Mouse (Mus musculus) frontal cortex, postnatal 25 days (tissue): ENCODE measurements at regions not wholly inside any gene's neighbourhood (a gene's known extent, or its start where the extent isn't known, plus 50 kb on each side); places are given as distances from the start of the nearest gene placed in this dataset.
A peak's percentile ranks its signal among the peaks of the same experiment; 100 is the strongest.

Source experiments
- DNase-seq, 2 experiments: peaks; one replicate each; pipeline ENCODE4 v3.0.0; 2022; ENCODE audit warnings: low spot score in 2 of 2

DNA sequence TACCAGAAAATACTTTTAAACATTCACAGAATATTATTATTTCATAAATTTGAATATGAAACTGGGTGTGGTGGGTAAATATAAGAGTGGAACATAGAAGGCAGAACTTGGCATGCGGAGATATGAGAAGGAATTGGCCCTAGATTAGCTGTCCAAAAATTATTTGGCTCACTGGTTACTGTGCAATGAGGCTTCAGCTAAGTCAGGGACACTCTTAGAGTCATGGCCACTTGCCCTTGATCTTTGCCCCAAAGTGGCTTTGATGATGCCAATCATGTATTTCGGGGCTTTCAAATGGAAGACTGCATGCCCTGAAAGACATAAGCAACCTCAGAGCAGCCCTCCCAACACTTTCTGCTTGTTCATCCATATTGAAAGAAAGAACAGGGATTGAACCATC is 76.9 kb downstream of the Pxdc1 start:
- no peak for DNase-seq

DNA sequence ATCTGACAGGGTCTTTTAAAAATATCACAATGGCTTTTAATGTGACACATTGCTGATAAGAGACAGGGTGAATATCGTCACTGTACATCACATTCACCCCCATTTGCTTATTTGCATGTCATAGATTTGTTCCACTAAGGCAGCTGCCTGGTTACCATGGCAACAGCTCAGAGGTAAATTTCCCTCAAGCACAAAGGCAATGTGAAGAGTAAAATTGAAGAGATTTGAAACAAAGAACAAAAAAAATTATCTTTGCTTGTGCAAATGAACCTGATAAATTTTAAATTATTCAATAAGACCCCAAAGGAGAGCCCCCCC is 77.3 kb downstream of the Pxdc1 start:
- peak in 1 of 2 experiments; percentile 12 for DNase-seq

DNA sequence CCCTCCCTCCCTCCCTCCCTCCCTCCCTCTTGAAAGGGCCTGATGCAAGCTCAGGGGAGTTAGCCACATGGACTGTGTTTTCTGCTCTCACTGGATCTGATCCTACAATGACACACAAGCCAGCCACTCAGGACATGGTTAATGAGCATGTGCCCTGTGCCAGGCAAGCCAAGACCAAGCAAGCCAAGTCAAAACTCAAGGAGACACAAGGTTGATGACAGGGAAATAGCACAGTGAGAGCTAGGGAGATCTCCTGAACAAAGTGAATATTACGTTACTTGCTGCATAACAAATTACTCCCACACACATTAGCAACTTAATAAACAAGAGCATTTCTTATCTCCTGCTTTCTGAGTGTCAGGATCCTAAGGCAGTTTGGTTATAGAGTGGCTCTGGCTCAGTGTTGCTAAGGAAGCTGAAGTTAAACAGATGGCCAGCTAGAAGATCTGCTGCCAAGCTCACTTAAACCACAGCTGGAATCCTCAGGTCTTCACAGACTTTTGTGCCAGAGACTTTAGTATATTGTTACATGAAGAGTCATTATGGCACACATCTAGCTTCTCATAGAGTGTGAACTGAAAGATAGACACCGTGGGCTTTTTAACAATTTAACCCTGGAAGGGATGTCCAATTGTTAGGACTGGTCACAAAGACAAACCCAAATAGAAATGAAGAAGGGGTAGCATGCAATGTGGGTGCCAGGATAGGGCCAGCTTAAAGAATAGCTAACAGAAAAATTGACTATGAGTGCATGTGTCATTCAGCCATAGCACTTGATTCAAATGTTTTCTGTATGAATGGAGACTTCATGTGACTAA is 77.9 kb downstream of the Pxdc1 start:
- DNase-seq, result no peak

DNA sequence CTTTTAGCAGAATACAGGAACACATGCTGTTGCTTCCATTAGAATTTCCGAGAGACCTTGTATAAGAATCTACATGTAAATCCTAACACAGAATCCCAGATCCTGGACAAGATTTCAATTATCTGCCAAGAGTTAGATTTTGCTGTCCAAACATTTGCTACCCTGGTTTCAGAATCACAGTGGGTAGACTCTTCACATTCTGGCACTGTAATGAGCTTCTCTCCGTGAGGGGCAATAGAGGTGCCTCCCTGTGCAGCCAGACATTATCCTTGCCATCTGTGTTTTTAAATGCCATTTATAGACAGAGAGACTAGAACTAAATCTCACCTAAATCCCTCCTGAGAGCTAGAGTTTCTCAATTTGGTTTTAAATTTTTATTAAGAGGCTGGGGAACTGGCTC is 84.0 kb downstream of the Pxdc1 start:
- DNase-seq, result no peak

DNA sequence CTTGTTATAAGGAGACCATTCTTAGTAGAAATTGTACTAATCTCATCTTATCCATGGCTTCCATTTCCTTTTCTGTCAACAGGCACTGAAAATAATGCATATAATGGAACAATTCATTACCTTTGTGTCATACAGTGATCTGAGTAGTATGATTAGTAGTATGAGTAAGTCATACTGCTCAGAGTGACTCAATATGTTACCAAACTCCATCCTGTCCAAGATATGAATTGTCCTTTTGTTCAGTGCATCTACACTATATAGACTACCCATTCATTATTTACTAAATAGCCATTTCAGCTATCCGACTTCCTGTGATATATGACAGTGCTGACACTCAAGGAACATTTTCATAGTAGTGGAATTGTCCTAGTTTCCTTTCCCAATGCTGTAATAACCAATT is 86.6 kb downstream of the Pxdc1 start:
- no peak for DNase-seq

DNA sequence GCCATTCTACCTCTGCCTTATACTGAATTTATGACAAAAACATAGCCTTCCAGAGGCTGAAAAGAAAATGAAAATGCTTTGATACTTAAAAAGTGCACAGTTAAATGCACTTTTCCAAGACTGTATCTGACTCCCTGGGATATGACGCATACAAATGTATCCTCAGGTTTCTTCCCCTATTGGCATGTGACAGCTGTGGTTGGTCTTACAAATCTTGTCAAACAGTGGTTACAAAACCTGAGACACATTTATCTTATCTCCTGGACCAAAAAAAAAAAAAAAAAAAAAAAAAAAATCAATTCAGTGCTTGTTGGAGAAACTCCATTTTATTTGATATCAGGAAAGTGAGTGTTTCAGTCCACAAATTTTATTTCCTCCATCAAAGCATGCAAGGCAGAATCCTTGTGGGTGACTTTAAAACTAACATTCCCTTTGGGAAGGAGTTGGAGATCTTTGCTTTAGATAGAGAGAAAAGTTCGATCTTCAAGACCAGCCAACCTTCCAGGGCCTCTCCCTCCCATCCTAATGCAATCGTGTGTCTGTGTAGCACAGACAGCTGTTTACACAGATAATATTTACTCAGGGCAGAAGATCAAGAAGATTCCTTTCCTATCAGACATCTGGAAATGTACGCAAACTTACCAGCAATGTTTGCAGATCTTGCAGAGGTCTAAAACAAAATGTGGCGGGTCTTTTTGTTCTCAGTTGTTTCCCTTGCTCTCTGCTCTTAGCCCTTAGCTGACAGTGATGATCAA is 103.0 kb downstream of the Pxdc1 start:
- DNase-seq, result no peak

DNA sequence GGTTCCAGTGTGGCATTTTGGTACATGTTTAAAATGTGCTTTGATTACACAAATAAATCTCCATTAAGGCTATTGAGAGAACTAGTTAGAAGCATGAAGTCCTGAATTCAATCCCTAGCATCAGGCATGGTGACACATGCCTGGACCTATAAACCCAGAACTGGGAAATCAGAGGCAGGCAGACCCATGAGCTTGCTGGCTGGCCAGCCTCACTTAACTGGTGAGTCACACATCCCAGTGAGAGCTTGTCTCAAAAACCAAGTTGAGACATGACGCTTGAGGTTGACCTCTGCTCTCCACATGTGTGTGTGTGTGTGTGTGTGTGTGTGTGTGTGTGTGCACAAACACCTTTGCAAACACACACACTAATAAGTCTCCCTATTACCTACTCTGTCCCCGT is 112.6 kb downstream of the Pxdc1 start:
- no peak for DNase-seq

DNA sequence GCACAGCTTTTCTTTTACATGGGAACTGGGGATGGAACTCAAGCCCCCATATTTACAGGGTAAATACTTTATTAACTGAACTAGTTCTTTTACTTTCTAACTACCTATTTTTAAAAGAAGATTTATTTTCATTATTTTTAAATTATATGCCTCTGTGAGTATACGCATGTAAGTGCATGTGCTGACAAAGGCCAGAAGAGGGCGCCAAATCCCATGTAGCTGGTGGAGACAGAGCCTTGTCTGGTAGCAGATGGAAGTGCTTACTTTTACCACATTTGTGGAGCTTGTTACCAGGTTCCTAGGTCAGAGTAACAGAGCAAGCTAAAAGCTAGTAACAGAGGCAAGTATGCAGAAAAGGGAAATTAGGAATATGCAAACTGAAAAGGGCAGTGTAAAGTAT is 119.4 kb downstream of the Pxdc1 start:
- no peak for DNase-seq

DNA sequence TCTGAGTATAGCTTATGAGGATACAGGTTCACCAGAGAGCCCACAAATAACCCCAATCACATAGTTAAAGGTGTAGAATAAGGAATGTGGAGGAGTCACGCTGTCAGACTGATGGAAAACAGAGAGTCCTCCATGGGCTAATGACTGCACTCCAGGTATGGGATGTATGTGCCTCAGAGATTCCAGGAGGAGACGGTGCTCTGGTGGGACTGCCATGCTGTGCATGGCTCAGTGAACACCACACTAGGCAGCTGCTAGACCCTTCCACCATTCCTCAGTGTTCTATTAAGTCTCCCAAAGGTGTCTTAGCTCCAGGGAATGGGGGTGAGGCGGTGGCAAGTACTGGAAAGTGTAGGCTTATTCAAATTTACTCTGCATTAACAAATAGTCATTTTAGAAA is 142.0 kb downstream of the Pxdc1 start:
- no peak for DNase-seq

DNA sequence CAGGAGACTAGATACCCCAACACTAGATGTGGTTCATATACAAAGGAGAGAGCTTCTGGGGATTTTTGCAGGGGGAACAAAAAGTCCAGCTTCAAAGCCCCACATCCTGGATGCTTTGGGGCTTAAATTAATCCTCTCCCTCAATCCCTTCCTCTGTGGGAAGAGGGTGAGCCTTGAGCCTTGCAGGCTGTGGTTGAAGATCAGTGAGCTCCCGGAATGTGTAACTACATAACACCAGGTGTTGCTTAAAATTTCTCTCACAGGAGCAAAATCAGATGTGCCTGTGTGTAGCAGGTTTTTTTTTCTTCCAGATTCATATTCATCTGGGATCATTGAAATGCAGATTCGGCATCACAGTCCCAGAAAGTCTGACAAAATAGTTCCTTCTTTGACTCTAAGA is 146.1 kb downstream of the Pxdc1 start:
- DNase-seq, result no peak

DNA sequence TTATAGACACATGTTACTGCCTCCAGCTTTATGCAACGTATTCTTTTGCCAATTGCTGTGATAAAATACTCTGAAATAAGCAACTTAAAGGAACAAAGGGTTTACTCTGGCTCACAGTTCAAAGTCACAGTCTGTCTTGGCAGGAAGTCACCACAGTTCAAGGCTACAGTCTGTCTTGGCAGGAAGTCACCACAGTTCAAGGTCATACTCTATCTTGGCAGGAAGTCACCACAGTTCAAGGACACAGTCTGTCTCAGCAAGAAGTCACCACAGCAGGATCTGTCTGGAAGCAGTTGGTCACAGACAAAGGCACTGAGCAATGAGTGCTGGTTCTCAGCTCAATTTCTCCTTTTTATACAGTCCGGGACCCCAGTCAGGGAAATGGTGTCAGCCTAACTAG is 147.4 kb downstream of the Pxdc1 start:
- DNase-seq, result no peak

DNA sequence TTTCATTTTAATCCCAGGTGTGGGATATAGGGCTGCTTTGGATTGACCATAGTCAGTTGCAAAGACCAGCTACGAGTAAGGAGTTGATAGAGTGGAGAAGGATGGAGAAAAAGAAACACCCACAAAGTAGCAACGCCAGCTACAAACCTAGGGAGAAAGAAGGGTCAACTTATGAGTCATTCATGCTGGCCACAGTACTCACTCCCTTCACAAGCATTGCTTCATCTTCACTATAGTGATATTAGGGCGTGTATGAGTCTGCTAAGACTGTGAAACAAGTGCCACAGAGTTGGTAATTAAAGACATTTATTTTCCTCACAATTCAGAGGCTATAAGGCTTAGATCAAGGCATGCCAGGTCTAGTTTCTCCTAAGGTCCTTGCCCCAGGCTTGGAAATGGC is 148.4 kb downstream of the Pxdc1 start:
- DNase-seq, result no peak

DNA sequence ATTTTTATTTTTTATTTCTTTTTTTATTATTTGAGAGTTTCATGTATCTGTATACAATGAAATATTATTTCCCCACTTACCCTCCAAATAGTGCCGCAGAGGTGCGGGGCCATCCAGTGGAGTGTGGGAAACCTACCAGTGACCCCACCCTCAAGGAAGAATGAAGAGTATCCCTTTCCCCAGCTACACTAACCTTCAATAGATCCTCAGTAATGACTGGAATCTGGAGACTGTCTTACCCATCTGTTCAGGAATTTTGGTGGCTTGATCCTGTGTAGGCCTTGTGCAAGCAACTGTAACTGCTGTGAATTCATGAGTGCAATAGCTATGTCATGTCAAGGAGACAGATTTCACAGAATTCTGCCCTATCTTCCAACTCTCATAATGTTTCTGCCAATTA is 153.9 kb upstream of the Slc22a23 start:
- no peak for DNase-seq

DNA sequence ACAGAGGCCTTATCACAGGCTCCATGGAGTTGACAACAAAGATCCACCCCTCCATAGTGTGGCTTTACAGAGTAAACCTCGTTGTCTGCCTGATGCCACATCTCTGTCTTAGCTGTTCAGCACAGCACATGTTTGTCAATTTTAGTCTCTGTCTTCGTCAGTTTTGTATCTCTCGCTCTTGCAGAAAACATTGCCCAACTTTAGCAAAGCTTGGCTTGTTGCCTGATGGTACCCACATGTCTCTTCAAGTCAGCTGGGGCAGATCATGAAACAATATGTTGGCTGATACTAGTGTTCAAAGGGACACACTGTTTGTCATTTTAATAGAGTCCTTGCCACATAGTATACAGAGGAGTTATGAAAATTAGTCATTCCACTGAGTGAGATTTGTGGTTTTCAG is 152.7 kb upstream of the Slc22a23 start:
- DNase-seq, result no peak

DNA sequence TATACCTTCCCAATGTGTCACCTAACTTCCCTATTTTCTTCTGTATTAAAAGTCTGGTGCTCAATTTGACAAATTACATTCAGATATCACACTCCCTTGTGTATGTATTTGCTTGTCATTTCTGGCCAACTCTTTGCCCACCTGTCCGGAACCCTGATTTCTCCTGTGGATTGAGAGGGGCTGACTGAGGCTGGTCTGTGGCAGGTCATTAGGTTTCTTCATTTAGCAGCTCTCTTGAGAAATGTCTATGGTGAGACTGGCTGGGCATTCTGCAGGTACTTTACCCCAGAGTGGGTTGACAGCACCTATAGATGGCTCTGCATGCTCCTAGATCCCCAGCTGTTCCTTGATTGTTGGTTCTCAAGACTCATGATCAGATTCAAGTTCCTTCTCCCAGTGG is 139.8 kb upstream of the Slc22a23 start:
- no peak for DNase-seq

DNA sequence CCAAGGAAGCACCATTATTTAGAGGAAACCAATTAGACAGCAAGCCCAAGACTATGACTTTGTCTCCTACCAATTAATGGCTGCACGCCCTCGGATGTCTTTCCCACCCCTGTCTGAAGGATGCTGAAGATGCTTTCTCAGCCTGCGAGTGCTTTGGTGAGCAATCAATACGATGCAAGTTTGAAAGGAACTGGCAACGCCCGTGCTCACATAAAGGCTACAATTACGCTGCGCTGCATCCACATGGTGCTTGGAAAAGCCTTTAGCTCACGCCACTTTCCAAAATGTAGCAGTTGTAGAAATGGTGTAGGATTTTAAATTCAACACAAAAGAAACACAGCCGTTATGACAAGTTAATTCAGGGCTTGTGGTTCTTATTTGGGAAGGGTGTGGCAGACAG is 136.5 kb upstream of the Slc22a23 start:
- no peak for DNase-seq

DNA sequence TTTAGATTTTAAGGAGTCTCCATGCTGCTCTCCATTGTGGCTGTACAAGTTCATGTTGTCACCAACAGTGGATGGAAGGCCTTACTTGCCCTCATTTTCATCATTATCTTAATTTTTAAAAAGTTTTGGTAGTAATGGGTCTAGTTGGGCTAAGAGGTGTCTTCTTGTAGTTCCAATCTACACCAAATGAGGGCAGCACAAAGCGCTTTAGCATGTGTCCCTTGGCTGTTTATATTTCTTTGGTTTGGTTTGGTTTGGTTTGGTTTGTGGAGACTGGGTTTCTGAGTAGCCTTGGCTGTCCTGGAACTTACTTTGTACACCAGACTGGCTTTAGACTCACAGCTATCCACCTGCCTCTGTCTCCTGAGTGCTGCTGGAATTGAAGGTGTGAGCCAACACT is 125.4 kb upstream of the Slc22a23 start:
- no peak for DNase-seq

DNA sequence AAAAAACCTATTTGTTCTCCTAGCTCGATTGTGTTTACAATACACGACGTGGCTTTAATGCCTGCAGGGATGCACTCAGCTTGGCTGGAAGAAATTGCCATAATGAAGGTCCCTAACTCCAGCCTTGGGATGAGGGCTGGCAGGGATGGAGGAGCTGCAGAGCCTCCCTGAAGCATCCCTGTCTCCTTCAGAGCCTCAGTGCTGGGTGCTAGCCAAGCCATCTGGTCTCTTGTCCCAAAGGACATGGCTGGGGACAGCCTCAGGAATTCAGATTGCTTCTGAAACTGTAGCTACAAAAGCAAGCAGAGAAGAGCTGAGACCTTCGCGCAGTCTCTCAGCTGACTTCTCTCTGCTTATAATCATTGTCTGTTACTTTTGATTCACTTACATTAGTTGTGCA is 124.6 kb upstream of the Slc22a23 start:
- no peak for DNase-seq

DNA sequence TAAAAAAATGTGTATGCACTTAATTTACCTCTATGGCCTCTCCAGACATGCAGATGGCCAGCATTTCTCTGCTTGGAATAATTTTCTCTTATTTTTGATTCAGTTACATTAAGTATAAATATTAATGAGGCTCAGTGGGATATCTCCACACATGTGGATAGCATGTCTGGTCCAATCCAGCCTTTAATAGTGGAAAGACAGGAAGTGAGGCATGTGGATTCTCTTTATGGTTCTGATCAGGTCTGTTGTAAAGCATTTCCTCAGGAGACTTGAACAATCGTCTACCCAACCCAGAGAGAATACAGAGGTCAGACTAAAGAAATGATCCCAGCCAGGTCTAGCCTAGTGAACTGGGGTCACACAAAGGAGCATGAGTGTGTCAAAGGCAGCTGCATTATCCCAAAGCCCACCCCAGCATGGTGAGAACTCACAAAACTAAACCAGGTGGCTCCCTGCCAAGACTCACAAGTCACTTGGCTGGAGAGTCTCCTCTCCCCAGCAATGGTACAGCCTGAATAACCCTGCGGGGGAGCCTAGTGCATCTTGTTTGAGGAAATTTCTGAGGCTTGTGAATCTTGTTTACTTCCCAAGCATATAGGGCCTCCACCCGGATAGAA is 123.3 kb upstream of the Slc22a23 start:
- no peak for DNase-seq

DNA sequence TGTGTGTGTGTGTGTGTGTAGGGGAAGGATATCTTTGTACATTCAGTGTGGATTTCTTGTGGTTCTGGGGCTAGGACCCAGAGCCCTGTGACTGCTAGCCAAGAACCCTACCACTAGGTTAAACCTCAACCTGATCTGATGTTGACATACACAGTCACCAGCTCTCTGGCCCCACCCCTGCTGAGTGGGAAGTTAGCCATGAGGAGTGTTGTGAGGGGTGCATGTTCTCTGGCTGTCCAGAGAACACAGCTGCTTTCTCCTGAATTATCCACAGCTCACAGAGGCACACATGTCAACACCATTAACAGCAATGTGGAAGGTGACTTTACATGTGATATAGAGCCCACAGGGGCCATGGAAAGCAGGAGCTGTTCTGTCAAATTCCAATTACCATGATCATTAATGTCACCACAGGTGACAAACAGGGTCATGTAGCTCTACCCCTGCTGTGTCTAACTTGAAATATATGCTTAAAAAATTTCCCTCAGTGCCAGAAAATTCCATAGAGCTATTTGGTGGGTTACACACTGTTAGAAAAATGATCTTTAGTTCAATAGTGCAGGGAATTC is 121.0 kb upstream of the Slc22a23 start:
- no peak for DNase-seq

DNA sequence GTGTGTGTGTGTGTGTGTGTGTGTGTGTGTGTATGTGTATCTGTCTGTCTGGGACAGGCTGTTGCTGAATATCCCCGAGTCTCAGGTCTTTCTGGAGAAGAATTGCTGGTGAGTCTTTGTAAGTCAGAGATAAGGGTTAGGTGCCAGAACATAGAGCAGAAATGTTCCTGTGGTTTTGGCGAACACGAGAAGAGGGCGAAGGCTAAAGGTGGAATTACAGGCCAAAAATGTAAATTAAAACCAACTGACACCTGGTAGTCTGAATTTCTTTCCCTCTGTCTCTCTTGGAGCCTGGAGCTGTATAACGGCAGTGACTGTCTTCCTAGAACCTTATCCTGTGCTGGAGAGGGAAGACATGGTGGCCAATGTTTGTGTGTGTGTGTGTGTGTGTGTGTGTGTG is 120.5 kb upstream of the Slc22a23 start:
- no peak for DNase-seq

DNA sequence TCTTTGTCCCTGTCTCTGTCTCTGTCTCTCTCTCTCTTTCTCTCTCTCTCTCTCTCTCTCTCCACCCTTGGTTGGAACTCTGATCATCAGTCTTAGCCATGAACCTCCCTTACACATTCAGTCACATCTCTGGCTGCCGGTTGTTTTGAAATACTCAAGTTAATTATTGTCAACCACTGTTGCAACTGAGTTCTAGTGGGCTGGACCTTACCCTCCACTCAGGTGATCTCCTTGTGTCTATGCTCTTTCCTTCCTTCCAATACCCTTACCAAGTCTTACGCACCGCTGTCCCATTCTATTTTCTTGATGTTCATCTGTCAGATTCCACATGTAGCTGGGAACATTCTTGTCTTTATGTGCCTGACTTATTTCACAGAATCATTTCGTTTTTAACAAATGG is 119.2 kb upstream of the Slc22a23 start:
- no peak for DNase-seq
